Mouse (Mus musculus) testis, adult 2 months (tissue): ENCODE data around the gene Rnf126. TPM values are rescaled to one million over a fixed set of nuclear protein-coding genes. Genes with fewer than 3 reads are reported as not detected.
A peak's percentile ranks its signal among the peaks of the same experiment; 100 is the strongest.

Source experiments
- H3K27ac ChIP-seq: fragments of 200-500 bp; 2 replicates; pipeline ENCODE4 v1.5.1; 2012; ENCODE audit warnings: low read depth, low read length; ENCODE audit not compliant: control insufficient read depth, insufficient read depth
- H3K27me3 ChIP-seq: fragments of 200-500 bp; 2 replicates; pipeline ENCODE4 v1.6.1; 2012; ENCODE audit warnings: mild to moderate bottlenecking, low read length, moderate library complexity; ENCODE audit not compliant: control insufficient read depth, insufficient read depth
- H3K36me3 ChIP-seq: fragments of 200-500 bp; 2 replicates; pipeline ENCODE4 v1.6.1; 2012; ENCODE audit warnings: mild to moderate bottlenecking, low read length; ENCODE audit not compliant: control insufficient read depth, insufficient read depth
- H3K4me1 ChIP-seq: fragments of 200-500 bp; 2 replicates; pipeline ENCODE4 v1.6.1; 2012; ENCODE audit warnings: low read length; ENCODE audit not compliant: control insufficient read depth, insufficient read depth
- H3K4me3 ChIP-seq: fragments of 200-500 bp; 2 replicates; pipeline ENCODE4 v1.5.1; 2012; ENCODE audit warnings: low read depth, mild to moderate bottlenecking, low read length, moderate library complexity, mixed read lengths; ENCODE audit not compliant: control insufficient read depth
- CTCF ChIP-seq: fragments of 200-500 bp; IDR thresholded peaks from 2 replicates; pipeline ENCODE4 v1.5.1; 2012; ENCODE audit warnings: low read depth, mild to moderate bottlenecking, inconsistent platforms, low read length, moderate library complexity; ENCODE audit not compliant: control insufficient read depth, insufficient read depth, insufficient replicate concordance
- POLR2A ChIP-seq: fragments of 200-500 bp; IDR thresholded peaks from 2 replicates; pipeline ENCODE4 v1.6.1; 2012; ENCODE audit warnings: low read depth, mild to moderate bottlenecking, inconsistent platforms, low read length, moderate library complexity; ENCODE audit not compliant: control insufficient read depth
- polyA plus RNA-seq: library from polyadenylated mRNA; depleted of rRNA; stranded (reverse); fragments of >200 nt; gene quantifications from 2 replicates; pipeline ENCODE4 v1.2.3, GENCODE M21; 2012

The Rnf126 gene
- polyA plus RNA-seq, 1 experiment = 989 TPM

DNA sequence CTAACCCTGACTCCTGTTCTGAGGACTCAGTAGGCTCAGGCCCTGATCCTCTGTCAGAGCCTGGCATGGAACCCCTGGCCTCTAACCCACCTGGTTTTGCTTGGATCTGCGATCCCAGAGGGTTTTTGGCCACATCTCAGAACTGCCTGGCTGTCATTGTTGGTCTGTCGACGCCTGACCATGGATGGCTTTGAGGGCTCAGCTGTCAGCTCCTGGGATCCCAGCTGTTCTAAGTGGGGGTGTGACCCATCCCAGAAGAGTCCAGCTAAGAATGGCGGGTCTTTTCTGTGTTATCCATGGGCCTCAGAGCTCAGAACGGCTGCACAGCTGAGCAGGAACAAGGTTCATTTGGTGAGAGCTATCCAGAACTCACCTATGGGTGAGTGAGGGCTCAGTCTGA is 45.7 kb downstream of the Rnf126 start:
- TF ChIP-seq POLR2A = no peak
- TF ChIP-seq CTCF = no peak
- Histone ChIP-seq H3K27ac (no peak overlapping the region), H3K4me1 (peaks cover 11% of the 10 kb centered on the region)

GRCm38 (mm10) chr10:79717640-79718357 is 49.0 kb downstream of the Rnf126 start:
- H3K27ac ChIP-seq = no peak overlapping the region
- H3K4me1 ChIP-seq = peaks cover 16% of the 10 kb centered on the region
- H3K27me3 ChIP-seq = no peaks in the 10 kb centered on the region
- H3K4me3 ChIP-seq = no peak overlapping the region; the same call in 1 of the 2 replicates
- TF ChIP-seq POLR2A = no peak
- no peak for TF ChIP-seq CTCF
- no peaks in the 10 kb centered on the region for H3K36me3 ChIP-seq

More for the DNA sequence above, 45.7 kb downstream of the Rnf126 start:
- Histone ChIP-seq H3K27me3 (no peaks in the 10 kb centered on the region), H3K36me3 (no peaks in the 10 kb centered on the region), H3K4me3 (no peak overlapping the region)

GRCm38 (mm10) chr10:79716988-79717355 is 49.8 kb downstream of the Rnf126 start:
- no peaks in the 10 kb centered on the region for H3K36me3 ChIP-seq
- peaks cover 16% of the 10 kb centered on the region for H3K4me1 ChIP-seq
- H3K27me3 ChIP-seq = no peaks in the 10 kb centered on the region
- H3K27ac ChIP-seq = no peak overlapping the region
- peak overlapping the region; percentile 32; the same call in 1 of the 2 replicates for H3K4me3 ChIP-seq
- TF ChIP-seq POLR2A (no peak), CTCF (no peak)

DNA sequence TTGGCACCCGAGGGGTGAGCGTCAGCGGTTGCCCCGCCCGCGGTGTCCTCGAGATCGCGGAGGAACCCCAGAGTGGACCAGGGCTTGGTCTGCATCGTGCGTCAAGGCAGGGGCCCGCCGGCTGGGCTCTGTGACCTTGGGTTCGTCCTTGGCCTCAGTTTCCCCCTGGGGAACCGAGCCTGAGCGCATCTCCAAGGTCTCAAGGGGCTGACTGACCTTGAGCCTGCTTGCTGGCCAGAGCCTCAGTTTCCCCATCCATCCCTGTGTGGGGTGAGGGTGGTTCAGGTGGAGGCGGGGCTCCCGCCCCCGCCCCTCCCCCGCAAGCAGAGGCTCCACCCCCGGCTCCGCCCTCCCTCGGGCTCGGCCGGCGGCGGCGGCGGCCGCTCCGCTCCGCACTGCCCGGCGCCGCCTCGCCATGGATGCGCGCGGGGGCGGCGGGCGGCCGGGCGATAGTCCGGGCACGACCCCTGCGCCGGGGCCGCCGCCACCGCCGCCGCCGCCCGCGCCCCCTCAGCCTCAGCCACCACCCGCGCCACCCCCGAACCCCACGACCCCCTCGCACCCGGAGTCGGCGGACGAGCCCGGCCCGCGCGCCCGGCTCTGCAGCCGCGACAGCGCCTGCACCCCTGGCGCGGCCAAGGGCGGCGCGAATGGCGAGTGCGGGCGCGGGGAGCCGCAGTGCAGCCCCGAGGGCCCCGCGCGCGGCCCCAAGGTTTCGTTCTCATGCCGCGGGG is 50.3 kb downstream of the Rnf126 start, which contains the start of gene Hcn2:
TSS of gene Hcn2 (plus strand) at position 381 of the 734 bp plus-strand sequence.
- Histone ChIP-seq H3K27ac (no peak within 1 kb of the TSS), H3K4me1 (peaks cover 16% of the 10 kb centered on the region), H3K4me3 (peak within 1 kb of the TSS; percentile 39), H3K36me3 (no peaks in the 10 kb centered on the region), H3K27me3 (no peaks in the 10 kb centered on the region)
- TF ChIP-seq CTCF (no peak), POLR2A (no peak)

GRCm38 (mm10) chr10:79714996-79715395 is 51.8 kb downstream of the Rnf126 start:
- Histone ChIP-seq H3K36me3 (no peaks in the 10 kb centered on the region), H3K27me3 (no peaks in the 10 kb centered on the region), H3K4me3 (no peak overlapping the region), H3K27ac (no peak overlapping the region), H3K4me1 (peaks cover 16% of the 10 kb centered on the region)
- no peak for TF ChIP-seq POLR2A
- no peak for TF ChIP-seq CTCF

DNA sequence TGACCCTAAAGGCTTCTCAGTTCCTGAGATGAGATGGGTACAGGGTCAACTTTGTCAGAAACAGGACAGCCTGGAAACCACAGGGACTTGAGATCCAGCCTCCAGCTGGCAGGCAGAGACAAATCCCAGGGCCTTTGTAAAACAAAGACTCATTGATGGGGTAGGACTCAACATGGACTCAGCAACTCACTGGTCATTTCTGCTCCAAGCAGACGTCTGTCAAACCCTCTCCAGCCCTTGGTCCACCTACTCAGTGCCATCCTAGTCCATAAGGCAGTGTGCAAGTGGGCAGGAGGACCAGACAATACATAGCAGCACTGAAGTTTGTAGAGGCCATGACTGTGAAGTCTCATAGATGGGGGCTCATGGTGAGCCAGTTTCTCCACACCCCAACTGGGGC is 53.6 kb downstream of the Rnf126 start:
- Histone ChIP-seq H3K27me3 (no peaks in the 10 kb centered on the region), H3K27ac (no peak overlapping the region), H3K36me3 (no peaks in the 10 kb centered on the region; the same call in 1 of the 2 replicates), H3K4me1 (peaks cover 21% of the 10 kb centered on the region), H3K4me3 (no peak overlapping the region)
- TF ChIP-seq POLR2A = no peak
- no peak for TF ChIP-seq CTCF

DNA sequence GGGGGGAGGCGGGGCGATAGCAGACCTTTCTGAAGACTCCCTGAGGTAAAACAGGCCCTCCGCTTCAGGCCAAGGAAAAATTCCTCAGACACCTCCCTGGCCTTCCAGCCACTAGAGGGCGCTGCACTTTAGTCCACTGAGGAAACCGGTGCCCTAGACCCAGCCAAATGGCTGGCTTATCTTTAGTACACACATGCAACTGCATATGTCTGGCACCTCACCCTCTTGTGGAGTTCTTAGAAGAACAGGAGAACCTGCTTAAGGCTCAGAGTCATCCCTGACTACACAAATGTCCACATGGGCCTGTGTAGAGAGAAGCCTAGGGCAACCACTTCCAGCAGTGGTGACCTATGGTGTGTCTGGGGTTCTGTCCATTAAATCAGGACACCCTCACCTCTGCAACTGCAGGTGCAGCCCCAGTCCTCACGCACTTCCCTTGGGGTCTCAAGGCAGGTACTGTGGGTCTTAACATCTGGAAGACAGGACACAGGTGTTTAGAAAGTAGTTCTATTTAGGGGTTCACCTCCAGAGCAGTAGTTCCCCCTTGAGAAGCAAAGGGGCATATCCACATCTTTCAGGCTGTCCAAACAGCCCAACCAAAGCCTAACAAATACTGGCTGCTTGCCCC is 54.1 kb downstream of the Rnf126 start:
- no peak overlapping the region for H3K27ac ChIP-seq
- no peaks in the 10 kb centered on the region for H3K27me3 ChIP-seq
- H3K4me1 ChIP-seq = peaks cover 20% of the 10 kb centered on the region
- TF ChIP-seq POLR2A (no peak), CTCF (peak; percentile 71; the same call in 1 of the 2 replicates)
- no peak overlapping the region for H3K4me3 ChIP-seq
- no peaks in the 10 kb centered on the region; the same call in 1 of the 2 replicates for H3K36me3 ChIP-seq
